ENCODE assay signal across 17 mouse cellular contexts in genomic region chr13:16032425-16032824, GRCm38 (mm10).
"Had no signal": no experiment of that assay in that cellular context is flagged by ENCODE, and none has a peak within 500 bp of the region (broad histone marks: within the 10 kb centered on the region; RNA-seq: fewer than 3 reads in every experiment).

No protein-coding gene starts in this region.

- H3K4me3 ChIP-seq: neural tube, embryonic 12.5 days; neural tube, embryonic 13.5 days; neural tube, embryonic 15.5 days; stomach, embryonic 15.5 days had no signal

- H3K27ac ChIP-seq: neural tube, embryonic 12.5 days; neural tube, embryonic 13.5 days; neural tube, embryonic 15.5 days; stomach, embryonic 15.5 days; stomach, postnatal 0 days had no signal

- DNase-seq: retina, postnatal 1 day; right cerebral cortex, adult 18-20 months; right cerebral cortex, postnatal 14 days; right cerebral cortex, postnatal 25 days; right cerebral cortex, postnatal 4 days; spleen, adult 18-20 months; thymus, adult 18-20 months; thymus, adult 2 months; thymus, postnatal 14 days; thymus, postnatal 25 days; thymus, postnatal 36 days; thymus, postnatal 4 days had no signal

- H3K27me3 ChIP-seq: neural tube, embryonic 12.5 days; neural tube, embryonic 13.5 days; neural tube, embryonic 15.5 days; stomach, embryonic 15.5 days had no signal

- H3K36me3 ChIP-seq: neural tube, embryonic 12.5 days; neural tube, embryonic 13.5 days; neural tube, embryonic 15.5 days; stomach, embryonic 15.5 days had no signal

- H3K9me3 ChIP-seq: neural tube, embryonic 12.5 days; neural tube, embryonic 13.5 days; neural tube, embryonic 15.5 days; stomach, embryonic 15.5 days had no signal

- H3K4me2 ChIP-seq: neural tube, embryonic 12.5 days; neural tube, embryonic 13.5 days; neural tube, embryonic 15.5 days; stomach, embryonic 15.5 days had no signal

- H3K9ac ChIP-seq: neural tube, embryonic 12.5 days; neural tube, embryonic 13.5 days; neural tube, embryonic 15.5 days; stomach, embryonic 15.5 days had no signal

- H3K4me1 ChIP-seq: neural tube, embryonic 13.5 days; neural tube, embryonic 15.5 days; stomach, embryonic 15.5 days had no signal
